Mouse (Mus musculus) CH12.LX (cell line): ENCODE results near the gene Itch. TPM values are rescaled to one million over a fixed set of nuclear protein-coding genes. Genes with fewer than 3 reads are reported as not detected.

Experiments used
- DNase-seq: peaks from one replicate; pipeline ENCODE4 v3.0.0-alpha.2; 2013; ENCODE audit errors: extremely low read depth
- H3K27ac ChIP-seq: 2 replicates; pipeline ENCODE4 v1.5.1; 2012; ENCODE audit warnings: low read depth, mild to moderate bottlenecking, control low read depth, moderate library complexity; ENCODE audit not compliant: insufficient read depth
- H3K27me3 ChIP-seq: replicated peaks from 2 replicates; pipeline ENCODE3; 2012; ENCODE audit warnings: inconsistent platforms
- H3K36me3 ChIP-seq, 2 experiments: replicated peaks in 1 of 2; 2 replicates each; pipeline versions ENCODE3 to v1.6.1; 2012; ENCODE audit warnings: inconsistent platforms in 1 of 2, low read length in 1 of 2, mild to moderate bottlenecking in 1 of 2, mixed read lengths in 1 of 2, moderate library complexity in 1 of 2; ENCODE audit not compliant: control insufficient read depth in 1 of 2, insufficient read depth in 1 of 2
- H3K4me1 ChIP-seq, 2 experiments: 2 replicates each; pipeline ENCODE4 v1.6.1; 2012; ENCODE audit warnings: inconsistent platforms in 1 of 2, moderate library complexity in 1 of 2; ENCODE audit not compliant: insufficient read depth in 2 of 2, control insufficient read depth in 1 of 2
- H3K4me2 ChIP-seq: 2 replicates; pipeline ENCODE4 v1.6.1; 2012; ENCODE audit warnings: low read depth, mild to moderate bottlenecking, control low read depth; ENCODE audit not compliant: poor library complexity, insufficient read depth, severe bottlenecking
- H3K4me3 ChIP-seq, 3 experiments: fragments of 150-350 bp in 1 of 3; sonication (generic) in 1 of 3; replicated peaks in 1 of 3; 2 replicates each; pipeline versions ENCODE3 to v1.5.1; 2011 to 2012; ENCODE audit warnings: low read depth in 2 of 3, low read length in 2 of 3, mild to moderate bottlenecking in 2 of 3, moderate library complexity in 2 of 3, control low read depth in 1 of 3, improper control_type of control experiment in 1 of 3, inconsistent platforms in 1 of 3, mixed read lengths in 1 of 3; ENCODE audit not compliant: poor library complexity in 1 of 3
- H3K79me2 ChIP-seq: replicated peaks from 2 replicates; pipeline ENCODE4 v1.6.1; 2012; ENCODE audit warnings: mild to moderate bottlenecking, moderate library complexity; ENCODE audit not compliant: control insufficient read depth, poor library complexity, insufficient read depth, severe bottlenecking; ENCODE audit errors: extremely low read depth
- H3K9ac ChIP-seq: 2 replicates; pipeline ENCODE4 v1.6.1; 2012; ENCODE audit warnings: low read depth, mild to moderate bottlenecking, control low read depth, moderate library complexity; ENCODE audit not compliant: insufficient read depth
- H3K9me3 ChIP-seq: replicated peaks from 2 replicates; pipeline ENCODE3; 2012; ENCODE audit warnings: low read length, inconsistent platforms, mixed read lengths
- BHLHE40 ChIP-seq: IDR thresholded peaks from 2 replicates; pipeline ENCODE4 v1.6.1; 2011; ENCODE audit warnings: mild to moderate bottlenecking, low read depth, low read length, improper control_type of control experiment
- CTCF ChIP-seq, 2 experiments: IDR thresholded peaks in 1 of 2; conservative IDR thresholded peaks in 1 of 2; 2 replicates each; pipeline ENCODE4 v1.5.1; 2011 to 2012; ENCODE audit warnings: low read depth in 2 of 2, low read length in 2 of 2, improper control_type of control experiment in 1 of 2, inconsistent platforms in 1 of 2, mild to moderate bottlenecking in 1 of 2, moderate library complexity in 1 of 2
- E2F4 ChIP-seq: IDR thresholded peaks from 2 replicates; pipeline ENCODE4 v1.6.1; 2011; ENCODE audit warnings: low read depth, low read length, improper control_type of control experiment; ENCODE audit not compliant: insufficient replicate concordance
- ELF1 ChIP-seq: IDR thresholded peaks from 2 replicates; pipeline ENCODE4 v1.6.1; 2014; ENCODE audit warnings: low read depth, mild to moderate bottlenecking, inconsistent platforms, low read length, improper control_type of control experiment
- EP300 ChIP-seq: IDR thresholded peaks from 2 replicates; pipeline ENCODE4 v1.6.1; 2011; ENCODE audit warnings: low read length, improper control_type of control experiment
- JUND ChIP-seq: conservative IDR thresholded peaks from 2 replicates; pipeline ENCODE4 v1.6.1; 2011; ENCODE audit warnings: low read depth, low read length, improper control_type of control experiment
- KAT2A ChIP-seq: IDR thresholded peaks from 2 replicates; pipeline ENCODE4 v1.6.1; 2012; ENCODE audit warnings: low read length, improper control_type of control experiment, inconsistent platforms; ENCODE audit not compliant: insufficient replicate concordance
- MAX ChIP-seq: IDR thresholded peaks from 2 replicates; pipeline ENCODE4 v1.6.1; 2011; ENCODE audit warnings: low read length, improper control_type of control experiment
- MAZ ChIP-seq: IDR thresholded peaks from 2 replicates; pipeline ENCODE4 v1.6.1; 2012; ENCODE audit warnings: low read depth, mild to moderate bottlenecking, inconsistent platforms, low read length, improper control_type of control experiment, moderate library complexity
- MEF2A ChIP-seq: IDR thresholded peaks from 2 replicates; pipeline ENCODE4 v1.6.1; 2014; ENCODE audit warnings: low read depth, mild to moderate bottlenecking, inconsistent platforms, low read length, improper control_type of control experiment, borderline replicate concordance
- MYC ChIP-seq: IDR thresholded peaks from 2 replicates; pipeline ENCODE4 v1.6.1; 2011; ENCODE audit warnings: low read depth, mild to moderate bottlenecking, improper control_type of control experiment, low read length
- SMC3 ChIP-seq: IDR thresholded peaks from 2 replicates; pipeline ENCODE4 v1.6.1; 2011; ENCODE audit warnings: low read depth, low read length, improper control_type of control experiment
- ZC3H11A ChIP-seq: IDR thresholded peaks from 2 replicates; pipeline ENCODE4 v1.6.1; 2012; ENCODE audit warnings: low read depth, mild to moderate bottlenecking, inconsistent platforms, low read length, improper control_type of control experiment
- ZKSCAN1 ChIP-seq: IDR thresholded peaks from 2 replicates; pipeline ENCODE4 v1.6.1; 2012; ENCODE audit warnings: low read depth, inconsistent platforms, low read length, improper control_type of control experiment, borderline replicate concordance
- dilution Hi-C: fragments of 300-500 bp; cut with MboI; formaldehyde crosslinking; loops from 2 replicates; pipeline ENCODE4 v1.14.3; 2020; ENCODE audit warnings: low sequenced_read_pairs; ENCODE audit not compliant: extremely low pct_unique_long_range_greater_than_20kb, extremely low pct_ligation_motif_present
- in situ Hi-C: fragments of 300-500 bp; cut with MboI; formaldehyde crosslinking; loops from 3 replicates; pipeline ENCODE4 v1.14.3; 2019; ENCODE audit warnings: low sequenced_read_pairs, low pct_ligation_motif_present, low pct_unique_long_range_greater_than_20kb, mixed read lengths
- polyA plus RNA-seq: library from polyadenylated mRNA; unstranded; fragments of >175 nt; gene quantifications from 2 replicates; pipeline ENCODE4 v1.2.1, GENCODE M21; 2012; ENCODE audit warnings: low read depth; ENCODE audit not compliant: insufficient read length
- total RNA-seq, 2 experiments: library from RNA; depleted of rRNA; stranded (reverse); fragments of 300-350 nt in 1 of 2; fragments of >200 nt in 1 of 2; gene quantifications; 2 replicates each; pipeline ENCODE4 v1.2.3; 2012 to 2014

Itch gene
- total and polyA plus RNA-seq, 3 experiments: 25.3 to 46.6 (median 28.5) TPM

DNA sequence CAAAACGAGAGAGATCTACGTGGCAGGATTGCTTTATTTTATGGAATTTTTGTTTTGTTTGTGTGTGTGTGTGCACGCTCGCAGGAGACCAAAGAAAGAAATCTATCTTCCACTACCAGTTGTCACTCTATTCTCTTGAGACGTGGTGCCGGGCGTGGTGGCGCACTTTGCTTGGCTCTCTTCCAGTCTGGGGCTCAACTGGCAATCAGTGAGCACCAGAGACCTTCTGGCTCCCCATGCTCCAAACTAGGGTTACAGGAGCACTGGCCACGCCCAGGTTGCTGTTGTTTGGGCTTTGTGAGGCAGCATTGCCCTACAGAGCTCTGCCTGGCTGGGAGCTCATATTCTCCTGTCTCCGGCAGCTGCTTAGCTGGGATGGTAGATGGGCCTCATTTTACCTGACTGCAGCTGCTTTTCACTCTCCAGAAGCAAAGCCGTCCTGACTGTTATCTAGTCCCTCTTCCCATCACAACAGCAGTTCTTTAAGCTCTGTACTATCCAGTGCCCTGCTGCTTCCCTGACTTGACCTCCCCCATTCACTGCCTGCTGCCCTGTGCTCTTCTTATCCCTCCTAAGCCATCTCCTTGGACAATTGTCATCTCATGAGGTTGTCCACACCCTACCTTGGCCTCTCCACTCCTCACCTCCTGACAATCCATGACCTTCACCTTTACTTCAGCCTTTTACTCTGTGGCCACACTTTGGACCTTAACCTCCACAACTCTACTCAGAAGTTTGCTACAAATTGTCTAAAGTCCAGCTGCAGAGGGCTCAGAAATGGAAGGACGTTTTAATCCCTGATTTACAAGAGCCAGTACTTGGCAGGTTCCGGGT is 42.2 kb upstream of the Itch start:
- Histone ChIP-seq H3K4me3 (no peak overlapping the region), H3K4me1 (peaks cover 0 to 9% of the 10 kb centered on the region in 2 experiments; a peak in 2 of 4 replicates), H3K4me2 (no peak overlapping the region), H3K36me3 (no peaks in the 10 kb centered on the region), H3K27me3 (no peaks in the 10 kb centered on the region), H3K27ac (no peak overlapping the region), H3K9ac (no peak overlapping the region), H3K9me3 (no peaks in the 10 kb centered on the region)
- in situ Hi-C loops (loop anchor here (10.0 to 25.0 kb wide), 2 partner anchors 74 to 296 kb away; partner anchors contain the start of gene Trp53inp2), dilution Hi-C loops (no loop called here)
- no peak for TF ChIP-seq KAT2A
- TF ChIP-seq ZC3H11A: no peak
- no peak for TF ChIP-seq BHLHE40
- no peak for TF ChIP-seq CTCF (conservative IDR thresholded peaks at IDR 0.05 in 1 of 2, IDR thresholded peaks at IDR 0.05 in 1 of 2; ENCODE audit: low read depth in 2 of 2, low read length in 2 of 2)
- TF ChIP-seq EP300: no peak
- TF ChIP-seq JUND: no peak
- TF ChIP-seq SMC3: no peak
- no peak for TF ChIP-seq MYC
- no peak for TF ChIP-seq MAZ
- no peak for TF ChIP-seq E2F4
- no peak for TF ChIP-seq ZKSCAN1
- TF ChIP-seq MEF2A: no peak
- no peak for TF ChIP-seq ELF1
- no peak for TF ChIP-seq MAX
- TF ChIP-seq, all 38 proteins: peak for 0
- no peaks in the 10 kb centered on the region for H3K79me2 ChIP-seq
- DNase-seq: no peak

DNA sequence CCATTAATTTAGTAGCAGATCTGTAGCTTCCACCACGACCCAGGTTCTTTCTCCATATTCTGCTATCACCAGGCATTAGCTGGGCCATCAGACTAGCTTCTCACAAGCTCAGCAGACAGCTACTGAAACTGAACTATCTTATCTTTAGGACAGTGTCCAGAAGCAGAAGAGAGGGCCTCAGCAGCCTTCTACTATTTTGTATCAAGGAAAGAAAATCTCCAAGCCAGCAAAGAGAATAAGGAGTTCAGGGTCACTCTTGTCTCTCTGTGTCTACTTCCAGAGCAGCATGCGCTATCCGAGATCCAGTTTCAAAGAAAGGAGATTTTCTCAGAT is 41.6 kb upstream of the Itch start:
- no peak overlapping the region for H3K9ac ChIP-seq
- H3K27me3 ChIP-seq: no peaks in the 10 kb centered on the region
- dilution Hi-C loops (no loop called here), in situ Hi-C loops (loop anchor here (10.0 to 25.0 kb wide), 2 partner anchors 73 to 296 kb away; partner anchors contain the start of gene Trp53inp2)
- H3K27ac ChIP-seq: no peak overlapping the region
- H3K79me2 ChIP-seq: no peaks in the 10 kb centered on the region
- peaks cover 0 to 9% of the 10 kb centered on the region in 2 experiments; a peak in 2 of 4 replicates for H3K4me1 ChIP-seq
- H3K4me2 ChIP-seq: no peak overlapping the region
- DNase-seq: no peak
- TF ChIP-seq KAT2A (no peak), JUND (no peak), MAX (no peak)
- no peaks in the 10 kb centered on the region for H3K36me3 ChIP-seq
- H3K4me3 ChIP-seq: no peak overlapping the region
- no peaks in the 10 kb centered on the region for H3K9me3 ChIP-seq
